Mouse (Mus musculus) small intestine, adult 2 months (tissue): ENCODE measurements around the gene Dnaaf2. TPM values are rescaled to one million over a fixed set of nuclear protein-coding genes. Genes with fewer than 3 reads are reported as not detected.
"Not testable (repeated sequence)": the region's sequence is repeated elsewhere in the genome, so short reads cannot be mapped to it uniquely, and the experiment has no call there.

ENCODE experiments used
- H3K27ac ChIP-seq: fragments of 200-500 bp; 2 replicates; pipeline ENCODE4 v1.5.1; 2012; ENCODE audit warnings: low read depth, low read length, control low read depth, inconsistent platforms; ENCODE audit not compliant: insufficient read depth
- H3K27me3 ChIP-seq: fragments of 200-500 bp; 2 replicates; pipeline ENCODE4 v1.6.1; 2012; ENCODE audit warnings: mild to moderate bottlenecking, moderate library complexity, low read length, inconsistent platforms; ENCODE audit not compliant: control insufficient read depth, insufficient read depth
- H3K36me3 ChIP-seq: fragments of 200-500 bp; 2 replicates; pipeline ENCODE4 v1.6.1; 2012; ENCODE audit warnings: mild to moderate bottlenecking, low read length, control low read depth, inconsistent platforms; ENCODE audit not compliant: control insufficient read depth, insufficient read depth
- H3K4me1 ChIP-seq: fragments of 200-500 bp; 2 replicates; pipeline ENCODE4 v1.6.1; 2012; ENCODE audit warnings: low read length, inconsistent platforms, mixed read lengths; ENCODE audit not compliant: control insufficient read depth, insufficient read depth, insufficient read length
- H3K4me3 ChIP-seq: fragments of 200-500 bp; 2 replicates; pipeline ENCODE4 v1.5.1; 2012; ENCODE audit warnings: low read depth, mild to moderate bottlenecking, control low read depth, inconsistent platforms, low read length, moderate library complexity
- CTCF ChIP-seq: fragments of 200-500 bp; IDR thresholded peaks from 2 replicates; pipeline ENCODE4 v1.5.1; 2012; ENCODE audit warnings: low read depth, mild to moderate bottlenecking, control low read depth, inconsistent platforms, low read length, moderate library complexity, mixed read lengths; ENCODE audit not compliant: insufficient replicate concordance, insufficient read length; ENCODE audit errors: extremely low read depth
- POLR2A ChIP-seq: fragments of 200-500 bp; IDR thresholded peaks from 2 replicates; pipeline ENCODE4 v1.6.1; 2012; ENCODE audit warnings: low read depth, mild to moderate bottlenecking, control low read depth, inconsistent platforms, low read length, moderate library complexity
- WGBS: fragments of 180-500 bp; shearing (Covaris S2); methylation state at CpG from one replicate; pipeline ENCODE4 v1.1.7; 2018; 5-methylcytosine and 5-hydroxymethylcytosine counted together
- polyA plus RNA-seq: library from polyadenylated mRNA; depleted of rRNA; stranded (reverse); fragments of >200 nt; gene quantifications from 2 replicates; pipeline ENCODE4 v1.2.3, GENCODE M21; 2012

The Dnaaf2 gene
- polyA plus RNA-seq, 1 experiment = 0.93 TPM

DNA sequence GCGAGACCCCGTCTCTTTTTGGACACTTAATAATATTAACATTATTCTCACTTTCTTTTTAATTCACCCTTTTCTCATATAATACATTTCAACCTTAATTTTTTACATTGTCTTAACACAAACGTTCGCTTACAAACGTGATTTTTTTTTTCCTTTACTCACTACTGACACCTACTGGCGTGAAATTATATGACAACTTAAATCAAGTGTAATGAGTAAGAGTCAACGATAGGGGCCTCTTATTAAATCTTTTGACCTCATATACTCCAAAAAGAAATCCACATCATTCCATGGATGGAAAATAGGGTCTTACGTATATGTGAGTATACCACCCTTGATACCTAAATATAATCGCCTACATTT, 38.7 kb downstream of the Dnaaf2 start:
- Histone ChIP-seq H3K4me1 (no peaks in the 10 kb centered on the region; the same call in 1 of the 2 replicates), H3K27me3 (no peaks in the 10 kb centered on the region), H3K36me3 (peaks cover 12% of the 10 kb centered on the region), H3K27ac (no peak overlapping the region), H3K4me3 (peak overlapping the region; percentile 30)
- TF ChIP-seq CTCF (no peak), POLR2A (no peak)
- WGBS = 1% methylated on average over 9 of the region's 9 CpGs

DNA sequence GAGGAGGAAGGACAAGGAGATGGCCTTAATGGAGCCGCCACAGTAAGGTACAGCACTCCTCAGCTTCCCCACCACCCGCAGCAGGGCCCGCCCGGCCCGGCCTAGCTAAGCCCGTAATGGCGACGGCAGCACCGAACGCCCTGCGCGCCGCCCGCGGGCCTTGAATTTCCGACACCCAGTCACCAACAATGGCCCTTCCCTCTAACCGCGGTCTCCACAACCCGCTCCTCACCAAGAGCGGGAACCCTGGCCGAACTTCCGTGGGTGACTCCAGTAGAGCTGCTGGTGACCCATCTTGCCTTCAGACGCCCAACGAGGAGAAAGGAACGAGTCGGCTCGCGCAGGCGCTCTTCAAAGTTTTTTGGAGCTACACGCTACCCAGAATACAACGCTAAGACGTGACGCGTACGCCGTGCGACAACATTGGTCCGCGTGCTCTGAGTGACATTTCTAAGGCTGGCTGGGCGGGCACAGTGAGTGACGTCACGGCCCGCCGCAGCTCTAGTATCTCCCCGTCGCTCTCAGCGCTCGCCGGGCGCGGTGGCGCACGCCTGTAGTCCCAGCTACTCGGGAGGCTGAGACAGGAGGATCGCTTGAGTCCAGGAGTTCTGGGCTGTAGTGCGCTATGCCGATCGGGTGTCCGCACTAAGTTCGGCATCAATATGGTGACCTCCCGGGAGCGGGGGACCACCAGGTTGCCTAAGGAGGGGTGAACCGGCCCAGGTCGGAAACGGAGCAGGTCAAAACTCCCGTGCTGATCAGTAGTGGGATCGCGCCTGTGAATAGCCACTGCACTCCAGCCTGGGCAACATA, 39.3 kb downstream of the Dnaaf2 start, which contains the start of gene Rps29:
Rps29 (minus strand) TSS at position 422 of the 813 bp plus-strand sequence.
- Histone ChIP-seq H3K27ac (peak within 1 kb of the TSS; percentile 83), H3K4me3 (peak within 1 kb of the TSS; percentile 86), H3K36me3 (peaks cover 12% of the 10 kb centered on the region)
- not testable (repeated sequence) for H3K4me1 ChIP-seq, H3K27me3 ChIP-seq
- WGBS = under 1% methylated on average over 60 of the region's 68 CpGs
- TF ChIP-seq CTCF = peak; percentile 20; the same call in 1 of the 2 replicates
- peak; percentile 87 for TF ChIP-seq POLR2A

DNA sequence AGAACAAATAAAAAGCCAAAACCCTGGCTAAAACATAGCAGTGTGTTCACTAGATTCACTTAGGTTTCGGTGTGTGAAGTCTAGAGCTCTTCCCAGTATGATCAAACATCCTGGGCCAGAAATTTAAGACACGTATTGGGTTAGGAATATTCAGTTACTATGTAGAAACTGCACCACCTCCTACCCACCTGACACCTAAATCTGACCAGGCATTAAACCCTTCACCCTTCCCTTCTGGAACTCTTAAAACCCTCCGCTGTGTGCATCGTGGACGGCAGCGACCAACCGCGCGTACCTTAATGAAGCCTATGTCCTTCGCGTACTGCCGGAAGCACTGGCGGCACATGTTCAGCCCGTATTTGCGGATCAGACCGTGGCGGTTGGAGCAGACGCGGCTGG, 39.9 kb downstream of the Dnaaf2 start:
- H3K27me3 ChIP-seq = no peaks in the 10 kb centered on the region
- WGBS = under 1% methylated on average over 19 of the region's 19 CpGs
- TF ChIP-seq POLR2A (no peak), CTCF (no peak)
- H3K4me1 ChIP-seq = no peaks in the 10 kb centered on the region; the same call in 1 of the 2 replicates
- peak overlapping the region; percentile 86 for H3K4me3 ChIP-seq
- H3K27ac ChIP-seq = peak overlapping the region; percentile 83
- H3K36me3 ChIP-seq = peaks cover 12% of the 10 kb centered on the region

DNA sequence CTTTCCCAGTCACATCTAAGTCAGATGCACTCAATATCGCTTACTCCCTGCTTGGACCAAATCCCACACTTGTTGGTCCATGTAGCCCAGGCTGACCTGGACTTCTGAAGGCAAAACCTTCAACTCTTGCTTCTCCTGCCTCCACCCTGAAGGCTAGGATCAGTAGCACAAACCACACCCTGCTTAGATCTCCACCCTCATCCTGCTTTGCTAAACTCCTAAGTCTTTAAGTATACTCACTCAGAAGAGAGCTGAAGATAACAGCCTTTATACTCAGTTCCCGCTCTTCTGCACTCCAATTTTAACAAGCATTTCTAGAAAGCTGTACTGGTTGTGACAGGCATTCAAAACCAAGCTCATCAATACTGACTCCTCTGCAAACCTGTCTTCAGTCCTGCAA, 41.1 kb downstream of the Dnaaf2 start:
- Histone ChIP-seq H3K4me3 (no peak overlapping the region), H3K36me3 (peaks cover 12% of the 10 kb centered on the region), H3K4me1 (no peaks in the 10 kb centered on the region; the same call in 1 of the 2 replicates), H3K27me3 (no peaks in the 10 kb centered on the region), H3K27ac (no peak overlapping the region)
- 95% methylated on average over 2 of the region's 2 CpGs for WGBS
- TF ChIP-seq POLR2A (no peak), CTCF (no peak)

DNA sequence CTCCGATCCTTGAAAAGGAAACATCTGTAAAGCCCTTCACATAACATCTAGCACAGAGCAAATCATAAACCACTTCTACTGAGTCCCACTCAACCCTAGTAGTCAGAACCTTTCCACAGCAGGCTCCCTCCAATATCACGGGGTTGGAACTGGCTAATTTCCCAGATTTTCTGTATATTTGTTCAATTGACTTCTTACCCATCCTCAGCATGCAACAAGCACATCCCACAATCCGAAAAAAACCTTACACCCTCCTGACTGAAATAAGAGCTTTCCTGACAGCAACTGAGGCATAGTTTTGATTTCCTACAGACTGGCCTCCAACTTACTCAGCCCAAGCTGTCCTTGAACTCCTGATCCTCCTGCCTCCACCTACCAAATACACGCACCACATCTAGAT, 41.8 kb downstream of the Dnaaf2 start:
- TF ChIP-seq CTCF = no peak
- TF ChIP-seq POLR2A = no peak
- no peak overlapping the region for H3K4me3 ChIP-seq
- WGBS = 70% methylated on average over 4 of the region's 4 CpGs
- H3K27me3 ChIP-seq = no peaks in the 10 kb centered on the region
- H3K36me3 ChIP-seq = peaks cover 12% of the 10 kb centered on the region
- no peaks in the 10 kb centered on the region; the same call in 1 of the 2 replicates for H3K4me1 ChIP-seq
- H3K27ac ChIP-seq = no peak overlapping the region

GRCm38 (mm10) chr12:69155923-69156322, 42.3 kb downstream of the Dnaaf2 start:
- no peaks in the 10 kb centered on the region for H3K27me3 ChIP-seq
- no peak overlapping the region for H3K4me3 ChIP-seq
- H3K27ac ChIP-seq = no peak overlapping the region
- H3K36me3 ChIP-seq = peaks cover 12% of the 10 kb centered on the region
- TF ChIP-seq POLR2A (no peak), CTCF (no peak)
- 69% methylated on average over 2 of the region's 2 CpGs for WGBS
- H3K4me1 ChIP-seq = no peaks in the 10 kb centered on the region; the same call in 1 of the 2 replicates

- TF ChIP-seq CTCF (no peak), POLR2A (no peak)
- Histone ChIP-seq H3K36me3 (no peaks in the 10 kb centered on the region), H3K4me3 (no peak overlapping the region), H3K27ac (no peak overlapping the region), H3K4me1 (no peaks in the 10 kb centered on the region), H3K27me3 (no peaks in the 10 kb centered on the region; the same call in 1 of the 2 replicates)
- WGBS = 38% methylated on average over 13 of the region's 13 CpGs
These were observed 48.2 kb downstream of the Dnaaf2 start for GRCm38 (mm10) chr12:69150049-69150448.
